Mouse (Mus musculus) kidney, postnatal 14 days (tissue): ENCODE data around the gene Tnnt3.
A peak's percentile ranks its signal among the peaks of the same experiment; 100 is the strongest.

Experiments used
- DNase-seq: peaks from one replicate; pipeline ENCODE4 v3.0.0; 2022; ENCODE audit warnings: mixed read lengths

The Tnnt3 gene

GRCm38 (mm10) chr7:142545967-142546366, 47.3 kb downstream of the Tnnt3 start:
- no peak for DNase-seq

DNA sequence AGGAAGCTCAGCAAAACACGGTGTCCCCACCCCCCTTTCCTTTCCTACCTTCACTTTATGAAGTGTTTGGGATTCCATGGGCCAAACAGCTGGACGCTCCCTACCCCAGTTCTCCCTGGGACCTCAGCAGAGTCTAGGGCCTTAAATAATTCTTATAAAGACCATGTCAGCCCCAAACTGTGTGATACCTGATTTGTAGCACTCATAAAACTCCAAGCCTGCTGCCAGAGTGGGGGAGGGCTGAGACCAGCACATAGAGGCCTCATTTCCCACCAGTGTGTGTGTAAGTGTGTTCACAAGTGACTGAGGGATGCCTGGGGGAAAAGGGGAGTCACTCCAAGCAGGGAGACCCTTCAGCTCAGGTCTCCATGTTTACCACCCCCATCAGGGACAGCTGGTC, 49.2 kb downstream of the Tnnt3 start:
- no peak for DNase-seq

GRCm38 (mm10) chr7:142548706-142549105, 50.1 kb downstream of the Tnnt3 start:
- no peak for DNase-seq

GRCm38 (mm10) chr7:142549941-142550763, 51.5 kb downstream of the Tnnt3 start:
- DNase-seq, result peak; percentile 19

DNA sequence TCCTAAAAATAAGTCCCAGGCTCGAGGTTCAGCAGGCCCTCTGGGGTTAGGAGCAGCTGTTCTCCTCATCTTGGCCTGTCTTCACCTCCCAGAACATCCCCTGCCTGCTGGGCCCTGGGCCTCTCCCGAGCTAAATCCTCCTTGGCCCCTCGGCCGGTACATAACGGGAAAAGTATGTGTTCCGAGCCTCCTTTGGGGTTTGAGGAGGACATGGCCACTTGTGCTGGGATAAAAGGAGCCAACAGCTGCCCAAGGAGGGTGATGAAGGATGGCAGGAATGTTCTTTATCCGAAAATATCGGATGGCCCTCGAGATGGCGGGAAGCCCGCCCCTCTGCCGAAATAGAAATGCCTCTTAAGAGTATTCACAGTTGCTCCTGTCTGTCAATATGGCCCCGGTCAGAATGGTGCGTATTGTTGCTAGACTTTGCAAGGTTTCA, 52.3 kb downstream of the Tnnt3 start:
- no peak for DNase-seq

- DNase-seq, result no peak
These were observed 53.1 kb downstream of the Tnnt3 start for GRCm38 (mm10) chr7:142551691-142552090.

DNA sequence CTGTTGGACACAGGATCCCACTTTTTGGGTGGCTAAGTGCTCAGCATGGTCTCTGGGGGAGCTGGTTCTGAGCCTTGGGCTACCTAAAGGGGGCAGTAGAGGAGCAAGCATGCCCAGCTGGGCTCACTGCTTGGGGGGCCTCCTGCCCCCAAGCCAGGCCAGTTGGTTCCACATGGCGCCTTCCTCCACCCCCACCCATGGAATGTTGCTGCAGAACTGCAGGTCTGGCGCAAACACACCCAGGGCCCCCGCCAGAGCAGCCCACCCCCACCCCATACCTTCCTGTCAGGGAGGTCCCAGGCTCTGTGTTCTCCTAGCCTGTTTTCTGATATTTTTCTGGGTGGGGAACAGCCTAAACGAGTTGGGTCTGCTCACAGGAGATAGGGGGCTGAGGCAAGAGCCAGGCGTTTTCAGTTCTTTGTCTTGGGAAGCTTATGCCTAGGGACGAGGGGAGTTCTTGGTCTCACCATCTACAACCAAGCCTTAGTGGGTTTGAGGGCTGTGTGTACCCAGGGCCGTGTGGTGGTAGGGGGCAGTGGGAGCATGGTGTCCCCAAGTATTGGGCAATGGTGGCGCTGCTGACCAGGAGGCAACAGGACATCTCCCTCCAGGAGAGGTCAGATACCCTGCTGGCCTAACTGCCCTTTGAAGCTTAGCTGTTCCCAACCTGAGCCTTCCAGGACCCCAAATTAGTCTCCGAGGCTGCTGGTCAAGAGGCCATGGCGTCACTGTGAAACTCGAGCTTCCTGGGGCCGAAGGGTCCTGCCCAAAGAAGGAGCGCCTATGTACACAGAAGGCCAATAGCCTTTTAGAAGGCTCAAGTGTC, 54.2 kb downstream of the Tnnt3 start:
- no peak for DNase-seq

DNA sequence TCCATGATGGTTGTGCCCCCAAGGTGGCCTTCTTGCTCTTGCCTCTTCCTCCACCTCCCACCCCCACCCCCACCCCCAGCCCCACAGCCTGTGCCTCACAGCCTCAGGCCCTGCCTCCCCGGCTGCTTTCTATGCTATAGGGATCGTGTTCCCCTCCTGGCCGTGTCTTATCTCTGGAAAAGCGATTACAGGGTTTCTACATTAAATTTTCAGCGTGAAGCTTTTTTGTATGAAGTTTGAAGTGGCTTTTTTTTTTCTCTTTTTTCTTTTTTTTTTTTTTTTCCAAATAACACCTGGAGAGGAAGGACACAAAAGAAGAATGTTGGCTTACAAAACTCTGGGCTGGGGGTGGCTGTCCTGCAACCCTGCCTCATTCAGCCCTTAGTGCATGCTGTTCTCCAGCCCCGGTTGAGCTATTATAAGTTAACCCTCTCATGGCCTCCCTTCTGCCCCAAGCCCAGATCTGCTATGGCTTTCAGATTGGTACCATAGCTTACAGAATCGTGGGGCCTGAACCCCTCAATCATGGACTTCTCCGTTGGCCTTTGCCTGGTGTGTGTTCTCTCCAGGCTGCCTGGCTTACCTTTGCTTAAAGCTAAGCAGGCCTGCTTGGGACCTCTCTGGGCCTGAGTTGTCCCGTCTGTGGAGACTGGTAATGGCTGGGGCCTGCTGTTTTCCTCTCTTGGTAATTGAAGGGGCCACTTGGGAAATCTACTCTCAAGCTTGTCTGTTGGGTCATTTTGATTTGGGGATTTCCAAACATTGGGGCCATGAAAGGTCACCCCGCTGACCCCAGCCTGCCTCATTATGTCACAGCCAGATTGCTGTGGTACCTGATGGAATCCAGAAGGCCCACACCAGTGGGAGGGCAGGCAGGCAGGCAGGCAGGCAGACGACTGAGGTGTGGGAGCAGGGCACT, 55.0 kb downstream of the Tnnt3 start:
- no peak for DNase-seq

GRCm38 (mm10) chr7:142554625-142555024, 56.0 kb downstream of the Tnnt3 start:
- no peak for DNase-seq

DNA sequence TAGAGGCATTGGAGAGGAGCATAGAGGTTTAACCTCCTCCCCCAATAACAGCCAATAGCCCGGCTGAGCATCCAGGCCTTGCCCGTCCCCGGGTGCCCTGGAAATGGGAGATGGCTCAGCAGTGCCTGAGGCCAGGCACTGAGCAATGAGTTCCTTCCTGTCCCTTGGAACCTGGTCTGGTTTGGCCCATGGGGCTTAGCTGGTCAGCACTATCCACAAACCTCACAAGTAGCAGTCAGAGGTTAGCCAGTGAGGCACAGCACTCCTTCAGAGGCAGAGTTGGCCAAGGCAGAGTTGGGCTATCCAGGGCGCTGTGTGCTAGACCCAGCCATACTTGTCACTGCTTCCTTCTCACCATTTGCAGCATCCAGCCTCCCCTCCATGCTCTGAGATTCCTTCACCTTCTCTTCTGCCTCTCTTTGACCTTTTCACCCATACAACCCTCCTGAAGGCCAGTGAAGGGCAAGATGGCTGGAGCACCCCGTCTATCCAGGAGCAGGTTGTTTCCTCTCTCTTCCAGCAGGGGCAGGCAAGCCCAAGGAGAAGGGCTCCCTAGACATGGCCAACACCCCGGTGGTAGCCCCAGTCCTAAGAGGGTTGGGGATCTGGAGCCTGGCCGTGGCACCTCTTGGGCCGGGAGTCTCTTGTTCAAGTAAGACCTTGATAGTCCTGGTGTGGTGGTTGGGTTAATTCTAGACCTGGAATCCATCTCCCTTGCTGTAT, 56.9 kb downstream of the Tnnt3 start:
- no peak for DNase-seq

GRCm38 (mm10) chr7:142556089-142556476, 57.4 kb downstream of the Tnnt3 start:
- DNase-seq, result no peak

DNA sequence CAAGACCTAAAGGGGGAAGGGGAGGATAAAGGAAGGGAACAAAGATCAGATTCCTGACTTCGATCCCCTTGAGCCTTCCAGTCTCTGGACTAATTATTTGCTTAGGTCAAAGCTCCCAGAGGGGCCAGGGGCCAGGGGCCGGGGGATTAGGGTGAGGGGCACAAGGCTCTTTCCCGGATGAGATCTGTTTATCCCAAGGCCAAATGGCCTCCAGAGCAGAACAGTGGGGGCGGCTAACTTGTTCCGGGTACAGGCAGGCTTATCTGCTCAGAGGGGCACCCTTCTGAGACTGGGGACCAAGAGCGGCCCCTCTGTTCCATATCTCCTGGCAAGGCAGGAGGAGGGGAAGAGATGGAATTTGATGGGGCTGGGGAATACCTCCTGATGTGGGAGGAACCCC, 59.1 kb downstream of the Tnnt3 start:
- DNase-seq, result no peak

- DNase-seq, result no peak
These were observed 60.0 kb downstream of the Tnnt3 start for GRCm38 (mm10) chr7:142558511-142559146.

DNA sequence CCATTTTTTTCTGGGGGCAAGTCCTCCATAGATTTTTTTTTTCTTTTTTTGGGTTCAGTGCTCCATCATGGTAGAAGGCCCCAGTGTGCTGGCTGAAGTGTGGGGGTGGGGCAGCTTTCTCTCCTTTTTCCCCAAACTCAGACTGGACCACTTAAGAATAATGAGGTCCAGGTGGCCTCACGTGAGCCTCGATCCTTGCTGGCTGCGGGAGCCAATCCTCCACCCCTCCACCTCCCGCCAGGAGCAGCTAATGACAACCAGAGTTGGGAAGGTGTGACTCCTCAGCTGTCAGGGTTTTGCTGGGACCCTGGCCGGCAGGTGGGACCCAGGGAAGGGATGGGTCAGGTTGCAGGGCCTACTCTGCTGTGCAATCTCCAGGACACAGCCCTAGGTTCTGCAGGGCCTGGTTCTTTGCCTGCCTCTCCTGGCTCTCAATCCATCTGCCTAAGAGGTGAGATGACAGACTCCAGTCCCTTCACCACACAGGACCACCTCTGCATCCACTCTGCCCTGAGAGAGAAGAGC, 61.1 kb downstream of the Tnnt3 start:
- DNase-seq, result no peak

GRCm38 (mm10) chr7:142560942-142561855, 62.6 kb downstream of the Tnnt3 start:
- no peak for DNase-seq

DNA sequence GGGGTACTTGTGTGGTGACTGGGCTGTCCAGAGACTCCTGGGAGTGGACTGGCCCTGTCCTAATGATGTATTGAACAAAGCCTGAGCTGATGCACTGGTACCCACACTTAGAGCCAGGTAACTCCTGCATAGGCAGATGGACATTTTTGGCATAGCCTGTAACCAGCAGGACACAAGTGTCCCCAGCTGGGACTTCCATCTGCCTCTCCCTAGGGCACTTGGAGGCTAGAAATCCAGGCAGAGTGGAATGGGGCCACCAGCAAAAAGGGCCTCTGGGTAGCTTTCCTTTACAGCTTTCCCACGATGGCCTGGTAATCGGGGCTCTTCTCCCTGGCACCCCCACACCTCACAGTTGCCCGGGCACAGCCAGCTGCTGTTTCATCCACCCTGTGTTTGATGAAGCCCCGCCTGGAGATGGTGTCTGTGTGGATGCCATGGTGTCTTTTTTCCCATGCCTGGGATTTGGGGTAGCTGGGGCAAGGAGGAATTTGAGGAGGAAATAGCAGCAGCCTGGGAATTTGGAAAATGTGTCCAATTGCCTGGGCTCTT, 63.3 kb downstream of the Tnnt3 start:
- DNase-seq, result no peak

DNA sequence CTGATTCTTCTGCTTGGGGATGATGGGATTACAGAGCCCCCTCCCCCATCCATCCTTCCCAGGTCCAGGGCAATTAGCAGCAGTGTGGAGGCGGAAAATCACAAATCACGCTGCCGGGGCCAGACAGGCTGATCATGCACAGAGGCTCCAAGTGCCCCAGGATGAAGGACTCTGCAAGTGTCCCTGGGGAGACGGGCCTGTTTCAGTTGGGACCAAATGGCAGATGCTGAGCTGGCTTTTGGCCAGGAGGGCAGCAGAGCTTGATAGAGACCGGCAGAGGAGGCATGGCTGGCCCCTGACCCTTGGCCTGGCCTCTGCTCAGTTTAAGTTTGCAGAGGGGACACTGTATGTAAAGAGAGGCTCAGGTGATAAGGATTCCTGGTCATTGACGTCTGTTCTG, 64.5 kb downstream of the Tnnt3 start:
- no peak for DNase-seq

GRCm38 (mm10) chr7:142564955-142565643, 66.5 kb downstream of the Tnnt3 start:
- DNase-seq, result peak; percentile 43
